Mouse (Mus musculus) limb, embryonic 14.5 days (tissue): ENCODE measurements around the gene Svs2. TPM values are rescaled to one million over a fixed set of nuclear protein-coding genes. Genes with fewer than 3 reads are reported as not detected.

Experiments
- ATAC-seq: fragments of 200-750 bp; cut with Nextera tagmentation; 2 replicates; pipeline ENCODE4 v1.8.0; 2017; ENCODE audit warnings: low read depth, moderate number of reproducible peaks, moderate TSS enrichment; ENCODE audit not compliant: low FRiP score
- DNase-seq: peaks from one replicate; pipeline ENCODE4 v3.0.0-alpha.2; 2015; ENCODE audit warnings: low spot score
- H3K27ac ChIP-seq: fragments of 300-500 bp; sonication (generic); replicated peaks from 2 replicates; pipeline ENCODE4 v1.5.1; 2014; ENCODE audit warnings: low read depth, mild to moderate bottlenecking, low read length, moderate library complexity, mixed read lengths
- H3K27me3 ChIP-seq: fragments of 300-500 bp; sonication (generic); 2 replicates; pipeline ENCODE4 v1.6.1; 2014; ENCODE audit warnings: low read length, mixed read lengths; ENCODE audit not compliant: control insufficient read depth, insufficient read depth
- H3K36me3 ChIP-seq: fragments of 300-500 bp; sonication (generic); 2 replicates; pipeline ENCODE4 v1.6.1; 2014; ENCODE audit warnings: mild to moderate bottlenecking, low read length, moderate library complexity, mixed read lengths; ENCODE audit not compliant: control insufficient read depth, insufficient read depth
- H3K4me1 ChIP-seq: fragments of 300-500 bp; sonication (generic); 2 replicates; pipeline ENCODE4 v1.6.1; 2014; ENCODE audit warnings: antibody characterized with exemption, low read length, mixed read lengths; ENCODE audit not compliant: control insufficient read depth, insufficient read depth
- H3K4me2 ChIP-seq: fragments of 300-500 bp; sonication (generic); replicated peaks from 2 replicates; pipeline ENCODE4 v1.6.1; 2014; ENCODE audit warnings: low read depth, mild to moderate bottlenecking, low read length, moderate library complexity; ENCODE audit not compliant: severe bottlenecking
- H3K4me3 ChIP-seq: fragments of 300-500 bp; sonication (generic); replicated peaks from 2 replicates; pipeline ENCODE4 v1.5.1; 2014; ENCODE audit warnings: low read length
- H3K9ac ChIP-seq: fragments of 300-500 bp; sonication (generic); 2 replicates; pipeline ENCODE4 v1.6.1; 2014; ENCODE audit warnings: mild to moderate bottlenecking, low read depth, low read length, moderate library complexity; ENCODE audit not compliant: severe bottlenecking
- H3K9me3 ChIP-seq: fragments of 300-500 bp; sonication (generic); 2 replicates; pipeline ENCODE4 v1.6.1; 2016; ENCODE audit warnings: low read length; ENCODE audit not compliant: control insufficient read depth
- POLR2A ChIP-seq: fragments of 200-500 bp; IDR thresholded peaks from 2 replicates; pipeline ENCODE4 v1.8.0; 2012; ENCODE audit warnings: inconsistent platforms, mild to moderate bottlenecking, moderate library complexity, borderline replicate concordance; ENCODE audit not compliant: insufficient read depth, insufficient read length; ENCODE audit errors: extremely low read depth
- WGBS: fragments of 180-500 bp; shearing (Covaris S2); extraction: QIAGEN DNeasy Blood & Tissue Kit; methylation state at CpG from one replicate; pipeline ENCODE4 v1.1.7; 2014; 5-methylcytosine and 5-hydroxymethylcytosine counted together
- polyA plus RNA-seq, 2 experiments: library from polyadenylated mRNA; depleted of rRNA in 1 of 2; stranded (reverse) in 1 of 2; unstranded in 1 of 2; fragments of >200 nt; fragmentation: Nextera tagmentation in 1 of 2; extraction: Ambion mirVana in 1 of 2; gene quantifications; 2 replicates each; pipeline versions ENCODE4 v1.2.1 to v1.2.3; 2012 to 2014

Gene Svs2
- polyA plus RNA-seq, 2 experiments = not detected

GRCm38 (mm10) chr2:164199626-164200327 lies 38.5 kb downstream of the Svs2 start, which contains the start of gene Wfdc15a:
Gene Wfdc15a, minus strand, starts transcription at chr2:164200130.
- TF ChIP-seq POLR2A = no peak
- H3K4me2 ChIP-seq = no peak within 1 kb of the TSS
- H3K4me3 ChIP-seq = no peak within 1 kb of the TSS
- H3K4me1 ChIP-seq = no peaks in the 10 kb centered on the region
- H3K9me3 ChIP-seq = no peaks in the 10 kb centered on the region
- no peak within 1 kb of the TSS for H3K27ac ChIP-seq
- ATAC-seq = no peak
- H3K36me3 ChIP-seq = no peaks in the 10 kb centered on the region
- 86% methylated on average over 20 of the region's 20 CpGs for WGBS
- no peaks in the 10 kb centered on the region for H3K27me3 ChIP-seq
- DNase-seq = no peak
- H3K9ac ChIP-seq = no peak within 1 kb of the TSS

GRCm38 (mm10) chr2:164196700-164196990 lies 41.6 kb downstream of the Svs2 start:
- H3K4me2 ChIP-seq = no peak overlapping the region
- no peak overlapping the region for H3K4me3 ChIP-seq
- ATAC-seq (no peak), DNase-seq (no peak)
- no peaks in the 10 kb centered on the region for H3K36me3 ChIP-seq
- H3K27me3 ChIP-seq = no peaks in the 10 kb centered on the region
- no peak overlapping the region for H3K9ac ChIP-seq
- H3K27ac ChIP-seq = no peak overlapping the region
- no peaks in the 10 kb centered on the region for H3K4me1 ChIP-seq
- WGBS = 77% methylated on average over 5 of the region's 5 CpGs
- TF ChIP-seq POLR2A = no peak
- no peaks in the 10 kb centered on the region for H3K9me3 ChIP-seq

- no peaks in the 10 kb centered on the region for H3K36me3 ChIP-seq
- no peak overlapping the region for H3K9ac ChIP-seq
- TF ChIP-seq POLR2A = no peak
- 72% methylated on average over 5 of the region's 5 CpGs for WGBS
- no peaks in the 10 kb centered on the region for H3K9me3 ChIP-seq
- H3K4me2 ChIP-seq = no peak overlapping the region
- H3K27me3 ChIP-seq = no peaks in the 10 kb centered on the region
- ATAC-seq (no peak), DNase-seq (no peak)
- no peaks in the 10 kb centered on the region for H3K4me1 ChIP-seq
- no peak overlapping the region for H3K27ac ChIP-seq
- no peak overlapping the region for H3K4me3 ChIP-seq
Measured at GRCm38 (mm10) chr2:164195971-164196699, 42.1 kb downstream of the Svs2 start.

- Histone ChIP-seq H3K4me2 (no peak overlapping the region), H3K27me3 (no peaks in the 10 kb centered on the region), H3K36me3 (no peaks in the 10 kb centered on the region), H3K27ac (no peak overlapping the region), H3K9ac (no peak overlapping the region), H3K4me1 (no peaks in the 10 kb centered on the region), H3K4me3 (no peak overlapping the region), H3K9me3 (no peaks in the 10 kb centered on the region)
- no peak for TF ChIP-seq POLR2A
- no peak for DNase-seq
- ATAC-seq = no peak
- 70% methylated on average over 5 of the region's 5 CpGs for WGBS
Measured at GRCm38 (mm10) chr2:164194959-164195630, 43.2 kb downstream of the Svs2 start.

GRCm38 (mm10) chr2:164192279-164192678 lies 46.0 kb downstream of the Svs2 start:
- Histone ChIP-seq H3K27me3 (no peaks in the 10 kb centered on the region), H3K36me3 (no peaks in the 10 kb centered on the region), H3K9ac (no peak overlapping the region), H3K9me3 (no peaks in the 10 kb centered on the region), H3K4me2 (no peak overlapping the region), H3K4me1 (no peaks in the 10 kb centered on the region), H3K27ac (no peak overlapping the region), H3K4me3 (no peak overlapping the region)
- DNase-seq = no peak
- no peak for ATAC-seq
- no peak for TF ChIP-seq POLR2A
